Mouse (Mus musculus) layer of hippocampus, adult 11-12 months (tissue): ENCODE measurements at regions not wholly inside any gene's neighbourhood (a gene's known extent, or its start where the extent isn't known, plus 50 kb on each side); places are given as distances from the start of the nearest gene placed in this dataset.

ENCODE experiments used
- DNase-seq: peaks from one replicate; pipeline ENCODE4 v3.0.0; 2022; ENCODE audit warnings: low spot score

GRCm38 (mm10) chr10:6053207-6053606, 131.0 kb upstream of the Rgs17 start:
- no peak for DNase-seq

GRCm38 (mm10) chr10:6043358-6043757, 121.2 kb upstream of the Rgs17 start:
- no peak for DNase-seq

GRCm38 (mm10) chr10:6039771-6040170, 117.6 kb upstream of the Rgs17 start:
- DNase-seq, result no peak

GRCm38 (mm10) chr10:6035792-6036487, 113.7 kb upstream of the Rgs17 start:
- DNase-seq, result peak; percentile 71

GRCm38 (mm10) chr10:6032469-6032868, 110.3 kb upstream of the Rgs17 start:
- no peak for DNase-seq

GRCm38 (mm10) chr10:6027551-6027950, 105.4 kb upstream of the Rgs17 start:
- no peak for DNase-seq

GRCm38 (mm10) chr10:6026317-6026716, 104.1 kb upstream of the Rgs17 start:
- no peak for DNase-seq

- DNase-seq, result no peak
Measured at GRCm38 (mm10) chr10:6022609-6023283, 100.5 kb upstream of the Rgs17 start.

- DNase-seq, result no peak
Measured at GRCm38 (mm10) chr10:6020944-6021684, 98.9 kb upstream of the Rgs17 start.

- no peak for DNase-seq
Measured at GRCm38 (mm10) chr10:6013743-6014142, 91.5 kb upstream of the Rgs17 start.

- no peak for DNase-seq
Measured at GRCm38 (mm10) chr10:6011541-6011940, 89.3 kb upstream of the Rgs17 start.

- DNase-seq, result no peak
Measured at GRCm38 (mm10) chr10:6011029-6011428, 88.8 kb upstream of the Rgs17 start.

GRCm38 (mm10) chr10:6007238-6007972, 85.2 kb upstream of the Rgs17 start:
- DNase-seq, result no peak

- DNase-seq, result no peak
Measured at GRCm38 (mm10) chr10:5981433-5981832, 59.2 kb upstream of the Rgs17 start.

- no peak for DNase-seq
Measured at GRCm38 (mm10) chr10:5978534-5978933, 56.3 kb upstream of the Rgs17 start.
